Mouse (Mus musculus): ENCODE results near the gene Cdk17.

DNA sequence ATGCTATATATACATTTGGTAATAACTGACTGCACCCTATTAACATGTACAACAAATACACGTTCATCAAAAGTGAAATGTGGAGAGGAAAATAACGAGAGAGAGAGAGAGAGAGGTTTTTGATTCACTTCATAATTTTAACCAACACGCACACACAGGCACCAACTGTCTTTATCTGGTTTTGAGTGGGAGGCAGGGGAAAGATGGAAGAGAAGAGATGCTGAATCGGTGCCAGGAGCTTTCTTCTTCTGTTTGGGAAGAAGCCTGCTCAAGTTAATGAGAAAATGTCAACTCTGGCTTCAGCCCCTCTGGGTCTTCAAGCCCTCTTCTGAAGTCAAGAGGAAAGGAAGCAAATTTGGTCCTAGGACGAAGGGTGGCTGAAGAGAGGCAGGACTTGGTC, 40.9 kb upstream of the Cdk17 start:
- TF ChIP-seq CTCF (conservative IDR thresholded peaks at IDR 0.05; ENCODE audit: insufficient read depth, insufficient read length, low read depth, low read length) (no peak), POLR2A (IDR thresholded peaks at IDR 0.05; ENCODE audit: low read depth, low read length) (no peak)

Data from kidney, adult 2 months (tissue).